Mouse (Mus musculus) thymus, adult 2 months (tissue): ENCODE data around the gene Sugct.

ENCODE experiments used
- CTCF ChIP-seq: fragments of 200-500 bp; IDR thresholded peaks from 2 replicates; pipeline ENCODE4 v1.5.1; 2012; ENCODE audit warnings: mild to moderate bottlenecking, control low read depth, low read length, moderate library complexity, borderline replicate concordance; ENCODE audit not compliant: control insufficient read depth, poor library complexity, insufficient read depth; ENCODE audit errors: extremely low read depth
- POLR2A ChIP-seq: fragments of 200-500 bp; IDR thresholded peaks from 2 replicates; pipeline ENCODE4 v1.6.1; 2012; ENCODE audit warnings: mild to moderate bottlenecking, low read length, control low read depth, moderate library complexity; ENCODE audit not compliant: control insufficient read depth, poor library complexity, insufficient read depth; ENCODE audit errors: extremely low read depth

GRCm38 (mm10) chr13:16952045-16952444 is 743.3 kb downstream of the Sugct start:
- no peak for TF ChIP-seq CTCF
- TF ChIP-seq POLR2A, result no peak
